Mouse (Mus musculus) olfactory bulb, adult 2 months (tissue): Measurements from ENCODE around the gene Sh3tc1. TPM values are rescaled to one million over a fixed set of nuclear protein-coding genes. Genes with fewer than 3 reads are reported as not detected.

ENCODE experiments used
- H3K27ac ChIP-seq: fragments of 200-500 bp; 2 replicates; pipeline ENCODE4 v1.5.1; 2012; ENCODE audit warnings: low read depth, low read length; ENCODE audit not compliant: insufficient read depth
- H3K4me1 ChIP-seq: fragments of 200-500 bp; 2 replicates; pipeline ENCODE4 v1.6.1; 2012; ENCODE audit warnings: low read length; ENCODE audit not compliant: control insufficient read depth, insufficient read depth
- H3K4me3 ChIP-seq: fragments of 200-500 bp; 2 replicates; pipeline ENCODE4 v1.5.1; 2012; ENCODE audit warnings: mild to moderate bottlenecking, low read depth, low read length, moderate library complexity; ENCODE audit not compliant: insufficient read depth
- CTCF ChIP-seq: fragments of 200-500 bp; IDR thresholded peaks from 2 replicates; pipeline ENCODE4 v1.5.1; 2012; ENCODE audit warnings: low read depth, mild to moderate bottlenecking, low read length, moderate library complexity; ENCODE audit not compliant: insufficient read depth
- POLR2A ChIP-seq: fragments of 200-500 bp; IDR thresholded peaks from 2 replicates; pipeline ENCODE4 v1.6.1; 2012; ENCODE audit warnings: mild to moderate bottlenecking, low read depth, low read length, moderate library complexity; ENCODE audit not compliant: insufficient read depth
- WGBS: fragments of 180-500 bp; shearing (Covaris S2); methylation state at CpG from one replicate; pipeline ENCODE4 v1.1.7; 2018; 5-methylcytosine and 5-hydroxymethylcytosine counted together
- polyA plus RNA-seq: library from polyadenylated mRNA; stranded (reverse); fragments of >200 nt; gene quantifications from 2 replicates; pipeline ENCODE4 v1.2.4, GENCODE M21; 2012; ENCODE audit warnings: low replicate concordance; ENCODE audit not compliant: missing spikeins, insufficient read depth, insufficient read length

Sh3tc1 gene
- polyA plus RNA-seq, 1 experiment, result not detected

- peaks cover 9% of the 10 kb centered on the region for H3K4me1 ChIP-seq
- no peak overlapping the region for H3K4me3 ChIP-seq
- no peak overlapping the region for H3K27ac ChIP-seq
- WGBS, result 87% methylated on average over 7 of the region's 7 CpGs
- TF ChIP-seq CTCF, result no peak
These were observed 4.4 kb upstream of the Sh3tc1 start for GRCm38 (mm10) chr5:35743990-35744722.

GRCm38 (mm10) chr5:35743238-35743951, 3.6 kb upstream of the Sh3tc1 start:
- no peak for TF ChIP-seq CTCF
- Histone ChIP-seq H3K4me3 (no peak overlapping the region), H3K4me1 (peaks cover 9% of the 10 kb centered on the region), H3K27ac (no peak overlapping the region)
- 80% methylated on average over 8 of the region's 8 CpGs for WGBS

- Histone ChIP-seq H3K4me1 (peaks cover 9% of the 10 kb centered on the region), H3K4me3 (no peak overlapping the region), H3K27ac (no peak overlapping the region)
- 65% methylated on average over 13 of the region's 13 CpGs for WGBS
- no peak for TF ChIP-seq POLR2A
- no peak for TF ChIP-seq CTCF
These were observed 1.5 kb upstream of the Sh3tc1 start for GRCm38 (mm10) chr5:35741225-35741820.

- WGBS, result 18% methylated on average over 10 of the region's 10 CpGs
- H3K27ac ChIP-seq, result no peak overlapping the region
- H3K4me1 ChIP-seq, result peaks cover 9% of the 10 kb centered on the region
- no peak for TF ChIP-seq CTCF
- TF ChIP-seq POLR2A, result no peak
- no peak overlapping the region for H3K4me3 ChIP-seq
These were observed 929 bp upstream of the Sh3tc1 start for GRCm38 (mm10) chr5:35740716-35741115.

- no peak overlapping the region for H3K4me3 ChIP-seq
- 84% methylated on average over 2 of the region's 2 CpGs for WGBS
- TF ChIP-seq POLR2A (no peak), CTCF (no peak)
These were observed 782 bp downstream of the Sh3tc1 start for GRCm38 (mm10) chr5:35739005-35739404.

GRCm38 (mm10) chr5:35737231-35737901, 2.4 kb downstream of the Sh3tc1 start:
- Histone ChIP-seq H3K27ac (no peak overlapping the region), H3K4me1 (peaks cover 9% of the 10 kb centered on the region), H3K4me3 (no peak overlapping the region)
- WGBS, result 70% methylated on average over 20 of the region's 20 CpGs
- TF ChIP-seq POLR2A (no peak), CTCF (no peak)

More at GRCm38 (mm10) chr5:35739005-35739404, 782 bp downstream of the Sh3tc1 start:
- Histone ChIP-seq H3K4me1 (peaks cover 9% of the 10 kb centered on the region), H3K27ac (no peak overlapping the region)

- H3K4me3 ChIP-seq, result no peak overlapping the region
- WGBS, result 92% methylated on average over 2 of the region's 2 CpGs
- no peak overlapping the region for H3K27ac ChIP-seq
- TF ChIP-seq CTCF (no peak), POLR2A (no peak)
- peaks cover 5% of the 10 kb centered on the region; the same call in 1 of the 2 replicates for H3K4me1 ChIP-seq
These were observed 6.3 kb downstream of the Sh3tc1 start for GRCm38 (mm10) chr5:35733523-35733922.

- 89% methylated on average over 4 of the region's 4 CpGs for WGBS
- Histone ChIP-seq H3K4me3 (no peak overlapping the region), H3K27ac (no peak overlapping the region), H3K4me1 (peaks cover 5% of the 10 kb centered on the region; the same call in 1 of the 2 replicates)
- TF ChIP-seq POLR2A (no peak), CTCF (no peak)
These were observed 8.8 kb downstream of the Sh3tc1 start for GRCm38 (mm10) chr5:35731006-35731405.
